Mouse (Mus musculus): Measurements from ENCODE around the gene Foxp1.

- TF ChIP-seq CTCF (IDR thresholded peaks at IDR 0.05; ENCODE audit: low read depth): no peak
- no peak for TF ChIP-seq EP300 (IDR thresholded peaks at IDR 0.05; ENCODE audit: low read depth)
Observed at GRCm38 (mm10) chr6:99120776-99121766, 401.4 kb downstream of the Foxp1 start.
